Mouse (Mus musculus) hindbrain, embryonic 13.5 days (tissue): ENCODE measurements around the gene Capn11. TPM values are rescaled to one million over a fixed set of nuclear protein-coding genes. Genes with fewer than 3 reads are reported as not detected.

Experiments
- ATAC-seq: fragments of 200-750 bp; cut with Nextera tagmentation; 2 replicates; pipeline ENCODE4 v1.8.0; 2017; ENCODE audit warnings: moderate TSS enrichment; ENCODE audit not compliant: low FRiP score
- H3K27ac ChIP-seq: fragments of 300-500 bp; sonication (generic); 2 replicates; pipeline ENCODE4 v1.5.1; 2015; ENCODE audit warnings: inconsistent platforms, mild to moderate bottlenecking, moderate library complexity
- H3K27me3 ChIP-seq: fragments of 300-500 bp; sonication (generic); 2 replicates; pipeline ENCODE4 v1.6.1; 2015; ENCODE audit warnings: mild to moderate bottlenecking, inconsistent platforms
- H3K36me3 ChIP-seq: fragments of 300-500 bp; sonication (generic); 2 replicates; pipeline ENCODE4 v1.6.1; 2015; ENCODE audit warnings: mild to moderate bottlenecking, inconsistent platforms
- H3K4me1 ChIP-seq: fragments of 300-500 bp; sonication (generic); replicated peaks from 2 replicates; pipeline ENCODE4 v1.6.1; 2015; ENCODE audit warnings: inconsistent platforms
- H3K4me2 ChIP-seq: fragments of 300-500 bp; sonication (generic); 2 replicates; pipeline ENCODE4 v1.6.1; 2015; ENCODE audit warnings: inconsistent platforms, mild to moderate bottlenecking, moderate library complexity
- H3K4me3 ChIP-seq: fragments of 300-500 bp; sonication (generic); 2 replicates; pipeline ENCODE4 v1.5.1; 2015; ENCODE audit warnings: mild to moderate bottlenecking, inconsistent platforms
- H3K9ac ChIP-seq: fragments of 300-500 bp; sonication (generic); 2 replicates; pipeline ENCODE4 v1.6.1; 2015; ENCODE audit warnings: mild to moderate bottlenecking, inconsistent platforms
- H3K9me3 ChIP-seq: fragments of 300-500 bp; sonication (generic); 2 replicates; pipeline ENCODE4 v1.6.1; 2016; ENCODE audit warnings: inconsistent platforms
- WGBS: fragments of 180-500 bp; shearing (Covaris S2); methylation state at CpG from one replicate; pipeline ENCODE4 v1.1.7; 2015; 5-methylcytosine and 5-hydroxymethylcytosine counted together
- polyA plus RNA-seq: library from polyadenylated mRNA; unstranded; fragments of >200 nt; fragmentation: Nextera tagmentation; extraction: Ambion mirVana; gene quantifications from 2 replicates; pipeline ENCODE4 v1.2.1, GENCODE M21; 2015

Gene Capn11
- polyA plus RNA-seq, 1 experiment from 2014 or later, result 0.95 TPM

DNA sequence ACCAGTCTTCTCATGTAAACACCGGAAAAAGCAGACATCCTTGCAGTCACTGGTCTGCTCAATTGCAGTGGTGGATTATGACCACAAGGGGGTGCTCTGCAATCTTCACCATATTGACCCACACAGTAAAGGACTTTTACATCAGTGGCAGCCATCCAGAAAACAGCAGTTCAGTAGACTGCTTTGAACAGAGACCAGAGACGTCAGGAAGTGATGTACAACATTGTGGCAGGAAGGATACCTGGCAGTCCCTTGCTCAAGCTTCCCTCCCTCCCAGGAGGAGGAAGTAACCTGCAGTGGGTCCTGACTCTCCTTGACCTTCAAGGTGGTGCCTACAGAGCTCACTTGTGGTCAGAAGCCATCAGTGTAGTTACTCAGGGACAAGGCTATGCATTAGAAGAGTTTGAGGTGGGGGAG is 77.5 kb downstream of the Capn11 start:
- H3K4me1 ChIP-seq, result peaks cover 25% of the 10 kb centered on the region
- no peak for ATAC-seq
- no peaks in the 10 kb centered on the region for H3K9me3 ChIP-seq
- H3K4me2 ChIP-seq, result no peak overlapping the region
- 18% methylated on average over 2 of the region's 2 CpGs for WGBS
- no peak overlapping the region for H3K9ac ChIP-seq
- no peak overlapping the region for H3K27ac ChIP-seq
- no peaks in the 10 kb centered on the region for H3K27me3 ChIP-seq
- no peak overlapping the region for H3K4me3 ChIP-seq
- no peaks in the 10 kb centered on the region for H3K36me3 ChIP-seq

DNA sequence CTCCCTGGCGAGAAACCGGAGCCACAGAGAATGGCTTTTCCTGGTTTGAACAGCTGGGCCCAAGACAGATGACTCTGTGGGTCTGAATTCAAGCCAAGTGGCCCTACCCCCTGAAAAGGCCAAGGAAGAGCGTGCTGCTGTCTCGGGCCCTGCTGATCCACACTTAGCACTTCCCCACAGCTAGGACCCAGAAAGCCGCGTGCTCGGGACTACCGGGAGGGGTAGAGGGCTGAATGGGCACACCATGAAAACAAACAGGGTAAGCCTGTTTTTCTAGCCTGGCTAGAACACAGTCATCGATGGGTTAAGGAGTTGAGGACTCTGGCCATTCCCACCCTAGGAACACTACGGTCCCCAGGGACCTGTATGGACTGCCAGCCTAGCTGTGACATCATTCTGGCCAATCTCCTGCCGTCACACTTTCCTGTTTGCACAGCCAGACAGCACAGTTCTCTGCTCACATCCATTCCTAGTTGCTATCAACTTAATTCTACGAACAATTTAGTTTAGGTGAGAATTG is 78.1 kb downstream of the Capn11 start:
- Histone ChIP-seq H3K27ac (peak overlapping the region; percentile 52), H3K9ac (no peak overlapping the region)

More for the DNA sequence above, 78.1 kb downstream of the Capn11 start:
- Histone ChIP-seq H3K4me2 (0 out of 2 replicates have a peak overlapping the region, but pooled peaks have one; percentile 8), H3K4me3 (no peak overlapping the region), H3K4me1 (peaks cover 25% of the 10 kb centered on the region), H3K27me3 (no peaks in the 10 kb centered on the region), H3K36me3 (no peaks in the 10 kb centered on the region), H3K9me3 (no peaks in the 10 kb centered on the region)
- no peak for ATAC-seq
- WGBS, result 46% methylated on average over 12 of the region's 12 CpGs

Other genes with a start within 250 kb of the Capn11 start
- gene Cdc5l, start 225.6 kb downstream of the Capn11 start, polyA plus RNA-seq, result 67.9 and 68.7 TPM in 2 replicates
- 2.0 and 2.1 TPM in 2 replicates for gene Spats1, start 183.9 kb downstream of the Capn11 start, polyA plus RNA-seq
- 17.4 and 19.1 TPM in 2 replicates for gene Aars2, start 152.5 kb downstream of the Capn11 start, polyA plus RNA-seq
- 3.0 TPM in 2 replicates for gene Tcte1, start 135.9 kb downstream of the Capn11 start, polyA plus RNA-seq
- gene Tmem151b, start 109.6 kb downstream of the Capn11 start, polyA plus RNA-seq, result 26.6 and 27.3 TPM in 2 replicates
- 5.6 and 6.5 TPM in 2 replicates for gene Nfkbie, start 103.6 kb downstream of the Capn11 start, polyA plus RNA-seq
- gene Slc35b2, start 95.5 kb downstream of the Capn11 start, polyA plus RNA-seq, result 86.5 and 91.1 TPM in 2 replicates
- gene Hsp90ab1, start 86.1 kb downstream of the Capn11 start, polyA plus RNA-seq, result 1,593 and 1,619 TPM in 2 replicates
- gene Slc29a1, start 59.7 kb downstream of the Capn11 start, polyA plus RNA-seq, result 33.7 and 38.2 TPM in 2 replicates
- 0.47 and 0.67 TPM in 2 replicates for gene Mymx, start 57.2 kb downstream of the Capn11 start, polyA plus RNA-seq
- 121 and 122 TPM in 2 replicates for gene Mrpl14, start 27.0 kb upstream of the Capn11 start, polyA plus RNA-seq
- gene Tmem63b, start 27.6 kb upstream of the Capn11 start, polyA plus RNA-seq, result 123 and 139 TPM in 2 replicates
- not detected in 2 replicates for gene 1600014C23Rik, start 74.5 kb upstream of the Capn11 start, polyA plus RNA-seq